Mouse (Mus musculus) hindbrain, postnatal 0 days (tissue): ENCODE measurements around the gene Cnmd. TPM values are rescaled to one million over a fixed set of nuclear protein-coding genes. Genes with fewer than 3 reads are reported as not detected.

ENCODE experiments used
- ATAC-seq: fragments of 200-750 bp; cut with Nextera tagmentation; 2 replicates; pipeline ENCODE4 v1.8.0; 2017; ENCODE audit warnings: mild to moderate bottlenecking, moderate TSS enrichment, moderate library complexity
- DNase-seq: peaks from one replicate; pipeline ENCODE4 v3.0.0-alpha.2; 2015; ENCODE audit warnings: low spot score
- H3K27ac ChIP-seq: fragments of 300-500 bp; sonication (generic); 2 replicates; pipeline ENCODE4 v1.5.1; 2014; ENCODE audit warnings: mild to moderate bottlenecking
- H3K27me3 ChIP-seq: fragments of 300-500 bp; sonication (generic); 2 replicates; pipeline ENCODE4 v1.6.1; 2014; ENCODE audit warnings: low read length, mixed read lengths; ENCODE audit not compliant: insufficient read depth
- H3K36me3 ChIP-seq: fragments of 300-500 bp; sonication (generic); 2 replicates; pipeline ENCODE4 v1.6.1; 2014; ENCODE audit warnings: low read length, mixed read lengths; ENCODE audit not compliant: insufficient read depth
- H3K4me1 ChIP-seq: fragments of 300-500 bp; sonication (generic); 2 replicates; pipeline ENCODE4 v1.6.1; 2014; ENCODE audit warnings: antibody characterized with exemption, low read length, mixed read lengths; ENCODE audit not compliant: insufficient read depth
- H3K4me2 ChIP-seq: fragments of 300-500 bp; sonication (generic); 2 replicates; pipeline ENCODE4 v1.6.1; 2014; ENCODE audit warnings: low read depth, mild to moderate bottlenecking, low read length, moderate library complexity, mixed read lengths
- H3K4me3 ChIP-seq: fragments of 300-500 bp; sonication (generic); 2 replicates; pipeline ENCODE4 v1.5.1; 2014; ENCODE audit warnings: low read length
- H3K9ac ChIP-seq: fragments of 300-500 bp; sonication (generic); replicated peaks from 2 replicates; pipeline ENCODE4 v1.6.1; 2014; ENCODE audit warnings: mild to moderate bottlenecking, low read length, moderate library complexity, mixed read lengths
- H3K9me3 ChIP-seq: fragments of 300-500 bp; sonication (generic); 2 replicates; pipeline ENCODE4 v1.6.1; 2016; ENCODE audit warnings: low read length, mixed read lengths
- CTCF ChIP-seq: IDR thresholded peaks from 2 replicates; pipeline ENCODE4 v1.5.1; 2016; ENCODE audit warnings: antibody characterized with exemption, control low read depth, low read depth
- WGBS: fragments of 180-500 bp; shearing (Covaris S2); extraction: QIAGEN DNeasy Blood & Tissue Kit; methylation state at CpG from one replicate; pipeline ENCODE4 v1.1.7; 2014; 5-methylcytosine and 5-hydroxymethylcytosine counted together
- polyA plus RNA-seq: library from polyadenylated mRNA; unstranded; fragments of >200 nt; fragmentation: Nextera tagmentation; extraction: Ambion mirVana; gene quantifications from 2 replicates; pipeline ENCODE4 v1.2.1, GENCODE M21; 2015
- total RNA-seq: library from RNA; depleted of rRNA; stranded (reverse); fragments of >200 nt; gene quantifications from 2 replicates; pipeline ENCODE4 v1.2.3, GENCODE M21; 2014

Cnmd gene
- total and polyA plus RNA-seq, 2 experiments from 2014 or later = 0.37 to 1.8 TPM

- WGBS = 70% methylated on average over 8 of the region's 8 CpGs
- peak; percentile 84 for TF ChIP-seq CTCF
- ATAC-seq = peak; percentile 74; the same call in 1 of the 2 replicates
These were observed 44.7 kb downstream of the Cnmd start for GRCm38 (mm10) chr14:79617121-79617828.

GRCm38 (mm10) chr14:79608286-79608685 lies 53.7 kb downstream of the Cnmd start:
- DNase-seq (no peak), ATAC-seq (no peak)
- H3K4me2 ChIP-seq = no peak overlapping the region
- no peak overlapping the region for H3K4me3 ChIP-seq
- WGBS = 95% methylated on average over 6 of the region's 6 CpGs
- peaks cover 30% of the 10 kb centered on the region for H3K36me3 ChIP-seq
- no peak overlapping the region for H3K27ac ChIP-seq
- no peak for TF ChIP-seq CTCF
- no peaks in the 10 kb centered on the region for H3K27me3 ChIP-seq
- no peaks in the 10 kb centered on the region for H3K4me1 ChIP-seq
- no peaks in the 10 kb centered on the region for H3K9me3 ChIP-seq
- no peak overlapping the region for H3K9ac ChIP-seq

More at GRCm38 (mm10) chr14:79617121-79617828, 44.7 kb downstream of the Cnmd start:
- Histone ChIP-seq H3K9me3 (no peaks in the 10 kb centered on the region), H3K4me1 (no peaks in the 10 kb centered on the region), H3K9ac (no peak overlapping the region), H3K4me2 (no peak overlapping the region), H3K36me3 (peaks cover 17% of the 10 kb centered on the region), H3K27ac (no peak overlapping the region), H3K4me3 (no peak overlapping the region), H3K27me3 (no peaks in the 10 kb centered on the region)
- DNase-seq = peak; percentile 81

- peaks cover 22% of the 10 kb centered on the region for H3K36me3 ChIP-seq
- no peaks in the 10 kb centered on the region for H3K27me3 ChIP-seq
- no peak for ATAC-seq
- 95% methylated on average over 4 of the region's 4 CpGs for WGBS
- DNase-seq = no peak
- H3K9ac ChIP-seq = no peak overlapping the region
- H3K27ac ChIP-seq = no peak overlapping the region
- H3K4me1 ChIP-seq = no peaks in the 10 kb centered on the region
- H3K4me2 ChIP-seq = no peak overlapping the region
- no peaks in the 10 kb centered on the region for H3K9me3 ChIP-seq
- no peak for TF ChIP-seq CTCF
- H3K4me3 ChIP-seq = no peak overlapping the region
These were observed 54.6 kb downstream of the Cnmd start for GRCm38 (mm10) chr14:79607352-79607751.

GRCm38 (mm10) chr14:79606867-79607266 lies 55.1 kb downstream of the Cnmd start:
- H3K36me3 ChIP-seq = peaks cover 23% of the 10 kb centered on the region
- WGBS = 94% methylated on average over 3 of the region's 3 CpGs
- no peak overlapping the region for H3K4me3 ChIP-seq
- H3K4me2 ChIP-seq = no peak overlapping the region
- H3K27me3 ChIP-seq = no peaks in the 10 kb centered on the region
- no peaks in the 10 kb centered on the region for H3K9me3 ChIP-seq
- no peaks in the 10 kb centered on the region for H3K4me1 ChIP-seq
- TF ChIP-seq CTCF = no peak
- no peak overlapping the region for H3K27ac ChIP-seq
- ATAC-seq = no peak
- H3K9ac ChIP-seq = no peak overlapping the region
- DNase-seq = no peak

- Histone ChIP-seq H3K36me3 (peaks cover 24% of the 10 kb centered on the region), H3K9me3 (no peaks in the 10 kb centered on the region), H3K4me3 (no peak overlapping the region), H3K9ac (no peak overlapping the region), H3K27me3 (no peaks in the 10 kb centered on the region), H3K4me1 (no peaks in the 10 kb centered on the region), H3K27ac (no peak overlapping the region), H3K4me2 (no peak overlapping the region)
- TF ChIP-seq CTCF = no peak
- ATAC-seq (no peak), DNase-seq (no peak)
- 96% methylated on average over 6 of the region's 6 CpGs for WGBS
These were observed 55.6 kb downstream of the Cnmd start for GRCm38 (mm10) chr14:79606392-79606791.

GRCm38 (mm10) chr14:79605881-79606280 lies 56.1 kb downstream of the Cnmd start:
- no peak for TF ChIP-seq CTCF
- Histone ChIP-seq H3K27ac (no peak overlapping the region), H3K4me1 (no peaks in the 10 kb centered on the region), H3K36me3 (peaks cover 23% of the 10 kb centered on the region; the same call in 1 of the 2 replicates), H3K27me3 (no peaks in the 10 kb centered on the region), H3K4me2 (no peak overlapping the region), H3K9ac (no peak overlapping the region), H3K4me3 (no peak overlapping the region), H3K9me3 (no peaks in the 10 kb centered on the region)
- 76% methylated on average over 2 of the region's 2 CpGs for WGBS
- ATAC-seq (no peak), DNase-seq (no peak)

GRCm38 (mm10) chr14:79596602-79597001 lies 65.4 kb downstream of the Cnmd start:
- WGBS = 66% methylated on average over 4 of the region's 4 CpGs
- H3K9ac ChIP-seq = no peak overlapping the region
- ATAC-seq = no peak
- H3K4me3 ChIP-seq = no peak overlapping the region
- TF ChIP-seq CTCF = no peak
- no peak overlapping the region for H3K4me2 ChIP-seq
- H3K27ac ChIP-seq = no peak overlapping the region
- H3K36me3 ChIP-seq = peaks cover 36% of the 10 kb centered on the region; the same call in 1 of the 2 replicates
- H3K4me1 ChIP-seq = no peaks in the 10 kb centered on the region
- DNase-seq = no peak
- H3K9me3 ChIP-seq = no peaks in the 10 kb centered on the region
- H3K27me3 ChIP-seq = no peaks in the 10 kb centered on the region
